Mouse (Mus musculus): ENCODE measurements around the gene Slc12a8.

DNA sequence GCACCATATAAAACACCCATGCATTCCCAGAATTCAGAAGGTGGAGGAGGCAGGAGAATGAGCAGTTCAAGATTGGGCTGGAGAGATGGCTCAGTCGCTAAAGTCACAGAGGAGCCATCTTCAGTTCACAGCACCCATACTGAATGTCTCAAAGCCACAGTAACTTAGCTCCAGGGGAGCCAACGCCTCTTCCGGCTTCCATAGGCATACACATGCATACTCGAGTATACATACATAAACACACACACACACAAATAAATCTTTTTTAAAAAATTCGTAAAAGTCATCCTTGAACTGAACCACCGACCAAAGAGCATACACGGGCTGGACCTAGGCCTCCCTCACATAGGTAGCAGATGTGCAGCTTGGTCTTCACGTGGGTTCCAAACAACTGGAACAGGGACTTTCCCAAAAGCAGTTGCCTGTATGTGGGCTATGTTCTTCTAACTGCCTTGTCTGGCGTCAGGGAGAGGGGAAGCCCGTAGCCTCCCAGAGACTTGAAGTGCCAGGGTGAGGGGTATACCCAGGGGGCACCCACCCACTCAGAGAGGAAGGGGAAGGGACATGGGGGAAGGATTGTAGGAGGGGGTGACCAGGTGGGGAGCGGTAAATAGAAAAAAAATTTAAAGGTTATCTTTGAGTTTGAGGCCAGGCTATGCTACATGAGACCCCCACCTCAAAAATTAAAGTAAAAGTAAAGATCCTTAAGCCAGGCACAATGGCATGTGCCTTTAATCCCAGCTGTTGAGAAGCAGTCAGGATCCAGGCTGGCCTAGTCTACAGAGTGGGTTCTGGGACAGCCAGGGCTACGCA, 191.7 kb downstream of the Slc12a8 start:
- TF ChIP-seq EP300 (IDR thresholded peaks at IDR 0.05; ENCODE audit: insufficient read depth, low read depth, low read length) = no peak
- no peak for TF ChIP-seq CTCF (IDR thresholded peaks at IDR 0.05; ENCODE audit: low read depth, low read length)

All from ES-Bruce4 (cell line).